In genomic region chr7:111903741-111904231, GRCm38 (mm10) we compare ENCODE assay signal across 22 mouse cellular contexts.
DNase-seq lines count a peak whose midpoint lies in the region; ATAC-seq and TF ChIP-seq lines count a peak whose summit lies in the region.
"Had no signal": no experiment of that assay in that cellular context is flagged by ENCODE, and none has a peak within 500 bp of the region (broad histone marks: within the 10 kb centered on the region; RNA-seq: fewer than 3 reads in every experiment).

No protein-coding gene starts in this region.

- no peaks in the 10 kb centered on the region for H3K9me3 ChIP-seq in lung, embryonic 14.5 days (ENCODE audit: low read depth, low read length)
- H3K9me3 ChIP-seq in hindbrain, postnatal 0 days (ENCODE audit: low read length), result peaks cover 5% of the 10 kb centered on the region; the same call in 1 of the 2 replicates
- H3K9me3 ChIP-seq in forebrain, embryonic 12.5 days, result no peaks in the 10 kb centered on the region; the same call in 1 of the 2 replicates
- H3K9me3 ChIP-seq: embryonic facial prominence, embryonic 12.5 days; limb, embryonic 13.5 days; liver, embryonic 15.5 days had no signal

- H3K4me2 ChIP-seq in lung, embryonic 14.5 days, result no peak overlapping the region
- no peak overlapping the region for H3K4me2 ChIP-seq in hindbrain, postnatal 0 days (ENCODE audit: low read depth, low read length)
- no peak overlapping the region for H3K4me2 ChIP-seq in forebrain, embryonic 12.5 days
- H3K4me2 ChIP-seq: embryonic facial prominence, embryonic 12.5 days; heart, embryonic 13.5 days; limb, embryonic 13.5 days; liver, embryonic 15.5 days had no signal

- 55% methylated on average over 7 of the region's 7 CpGs for WGBS in lung, embryonic 14.5 days
- WGBS in hindbrain, postnatal 0 days, result 86% methylated on average over 7 of the region's 7 CpGs
- WGBS in forebrain, embryonic 12.5 days, result 91% methylated on average over 7 of the region's 7 CpGs

- TF ChIP-seq CTCF in lung, embryonic 14.5 days (IDR thresholded peaks at IDR 0.05; ENCODE audit: low read depth), result no peak
- no peak for TF ChIP-seq CTCF in hindbrain, postnatal 0 days (IDR thresholded peaks at IDR 0.05; ENCODE audit: low read depth)

- no peak for ATAC-seq in lung, embryonic 14.5 days (ENCODE audit: insufficient read depth)
- ATAC-seq in hindbrain, postnatal 0 days, result no peak
- no peak for ATAC-seq in forebrain, embryonic 12.5 days (ENCODE audit: low FRiP score)
- ATAC-seq: midbrain, embryonic 16.5 days had no signal

- no peak overlapping the region for H3K9ac ChIP-seq in lung, embryonic 14.5 days
- H3K9ac ChIP-seq in hindbrain, postnatal 0 days (replicated peaks; ENCODE audit: low read length), result no peak overlapping the region
- no peak overlapping the region for H3K9ac ChIP-seq in forebrain, embryonic 12.5 days
- H3K9ac ChIP-seq: embryonic facial prominence, embryonic 12.5 days; heart, embryonic 13.5 days; limb, embryonic 13.5 days; liver, embryonic 15.5 days had no signal

- H3K4me3 ChIP-seq in lung, embryonic 14.5 days (ENCODE audit: low read depth, low read length), result no peak overlapping the region
- H3K4me3 ChIP-seq in hindbrain, postnatal 0 days (ENCODE audit: low read length), result no peak overlapping the region
- no peak overlapping the region for H3K4me3 ChIP-seq in forebrain, embryonic 12.5 days (replicated peaks)
- H3K4me3 ChIP-seq: embryonic facial prominence, embryonic 12.5 days; heart, embryonic 13.5 days; limb, embryonic 13.5 days; liver, embryonic 15.5 days had no signal

- H3K27ac ChIP-seq in lung, embryonic 14.5 days (ENCODE audit: low read depth), result no peak overlapping the region
- H3K27ac ChIP-seq in hindbrain, postnatal 0 days, result no peak overlapping the region
- no peak overlapping the region for H3K27ac ChIP-seq in forebrain, embryonic 12.5 days
- H3K27ac ChIP-seq: embryonic facial prominence, embryonic 12.5 days; heart, embryonic 13.5 days; limb, embryonic 13.5 days; liver, embryonic 15.5 days had no signal

- H3K36me3 ChIP-seq in lung, embryonic 14.5 days (ENCODE audit: insufficient read depth), result no peaks in the 10 kb centered on the region
- no peaks in the 10 kb centered on the region for H3K36me3 ChIP-seq in hindbrain, postnatal 0 days (ENCODE audit: insufficient read depth, low read length)
- no peaks in the 10 kb centered on the region for H3K36me3 ChIP-seq in forebrain, embryonic 12.5 days (replicated peaks)
- H3K36me3 ChIP-seq: embryonic facial prominence, embryonic 12.5 days; heart, embryonic 13.5 days; limb, embryonic 13.5 days; liver, embryonic 15.5 days had no signal

- H3K27me3 ChIP-seq in lung, embryonic 14.5 days (ENCODE audit: insufficient read depth, low read length), result no peaks in the 10 kb centered on the region
- H3K27me3 ChIP-seq in hindbrain, postnatal 0 days (ENCODE audit: insufficient read depth, low read length), result no peaks in the 10 kb centered on the region
- no peaks in the 10 kb centered on the region for H3K27me3 ChIP-seq in forebrain, embryonic 12.5 days
- H3K27me3 ChIP-seq: embryonic facial prominence, embryonic 12.5 days; heart, embryonic 13.5 days; limb, embryonic 13.5 days; liver, embryonic 15.5 days had no signal

- no peaks in the 10 kb centered on the region for H3K4me1 ChIP-seq in lung, embryonic 14.5 days (ENCODE audit: insufficient read depth)
- no peaks in the 10 kb centered on the region for H3K4me1 ChIP-seq in hindbrain, postnatal 0 days (ENCODE audit: insufficient read depth, low read length)
- H3K4me1 ChIP-seq in forebrain, embryonic 12.5 days, result no peaks in the 10 kb centered on the region
- H3K4me1 ChIP-seq: embryonic facial prominence, embryonic 12.5 days; limb, embryonic 13.5 days; liver, embryonic 15.5 days had no signal

- DNase-seq in lung, embryonic 14.5 days, result peak; percentile 22
- no peak for DNase-seq in lung, adult 18-20 months
- peak; percentile 33 to 78 for DNase-seq in frontal cortex, postnatal 36 days (ENCODE audit: low spot score in 2 of 2)
- DNase-seq in left cerebral cortex, adult 18-20 months (ENCODE audit: low spot score in 2 of 2), result peak; percentile 32 to 51
- peak; percentile 43 for DNase-seq in right cerebral cortex, postnatal 25 days
- DNase-seq in gastrocnemius, adult 8-10 months (ENCODE audit: low spot score in 2 of 2), result no peak
- DNase-seq in hindbrain, postnatal 0 days (ENCODE audit: low spot score), result no peak
- DNase-seq: adrenal gland, postnatal 25 days; B cell, adult 2 months; cerebellum, adult 8-10 months; heart, adult 11 months; heart, postnatal 4 days; kidney, adult 2 months; kidney, postnatal 36 days; lung, postnatal 14 days; thymus, adult 2 months had no signal

Comparison
In these comparisons a context has a peak if more than half of its experiments do, and no peak if none do; other contexts are left out.
1. DNase-seq: peak in lung, embryonic 14.5 days (single experiment), frontal cortex, postnatal 36 days (2 of 2), left cerebral cortex, adult 18-20 months (2 of 2) and right cerebral cortex, postnatal 25 days (single experiment); none in lung, adult 18-20 months (0 of 2), gastrocnemius, adult 8-10 months (0 of 2) and hindbrain, postnatal 0 days (single experiment).